Mouse (Mus musculus) neural tube, embryonic 13.5 days (tissue): ENCODE measurements around the gene Egfl7. TPM values are rescaled to one million over a fixed set of nuclear protein-coding genes. Genes with fewer than 3 reads are reported as not detected.

Experiments
- ATAC-seq: fragments of 200-750 bp; cut with Nextera tagmentation; 2 replicates; pipeline ENCODE4 v1.8.0; 2017; ENCODE audit warnings: low read depth, mild to moderate bottlenecking, moderate TSS enrichment, moderate library complexity
- H3K27ac ChIP-seq: fragments of 300-500 bp; sonication (generic); replicated peaks from 2 replicates; pipeline ENCODE4 v1.5.1; 2015; ENCODE audit warnings: moderate library complexity, mild to moderate bottlenecking, inconsistent platforms
- H3K27me3 ChIP-seq: fragments of 300-500 bp; sonication (generic); 2 replicates; pipeline ENCODE4 v1.6.1; 2015; ENCODE audit warnings: mild to moderate bottlenecking, inconsistent platforms
- H3K36me3 ChIP-seq: fragments of 300-500 bp; sonication (generic); 2 replicates; pipeline ENCODE4 v1.6.1; 2015; ENCODE audit warnings: mild to moderate bottlenecking, inconsistent platforms
- H3K4me1 ChIP-seq: fragments of 300-500 bp; sonication (generic); replicated peaks from 2 replicates; pipeline ENCODE4 v1.6.1; 2015; ENCODE audit warnings: inconsistent platforms
- H3K4me2 ChIP-seq: fragments of 300-500 bp; sonication (generic); 2 replicates; pipeline ENCODE4 v1.6.1; 2015; ENCODE audit warnings: inconsistent platforms, mild to moderate bottlenecking, moderate library complexity
- H3K4me3 ChIP-seq: fragments of 300-500 bp; sonication (generic); 2 replicates; pipeline ENCODE4 v1.5.1; 2015; ENCODE audit warnings: mild to moderate bottlenecking, inconsistent platforms
- H3K9ac ChIP-seq: fragments of 300-500 bp; sonication (generic); 2 replicates; pipeline ENCODE4 v1.6.1; 2015; ENCODE audit warnings: moderate library complexity, mild to moderate bottlenecking, inconsistent platforms
- H3K9me3 ChIP-seq: fragments of 300-500 bp; sonication (generic); 2 replicates; pipeline ENCODE4 v1.6.1; 2016; ENCODE audit warnings: inconsistent platforms
- WGBS: fragments of 180-500 bp; shearing (Covaris S2); methylation state at CpG from one replicate; pipeline ENCODE4 v1.1.7; 2015; 5-methylcytosine and 5-hydroxymethylcytosine counted together
- polyA plus RNA-seq: library from polyadenylated mRNA; unstranded; fragments of >200 nt; fragmentation: Nextera tagmentation; extraction: Ambion mirVana; gene quantifications from 2 replicates; pipeline ENCODE4 v1.2.1, GENCODE M21; 2015

Gene Egfl7
- 78.3 and 82.0 TPM in 2 replicates for polyA plus RNA-seq

GRCm38 (mm10) chr2:26579714-26580113, at the start of gene Egfl7:
Gene Egfl7, plus strand, starts transcription at chr2:26580014.
- 100% methylated on average over 1 of the region's 1 CpGs for WGBS
- no peaks in the 10 kb centered on the region for H3K36me3 ChIP-seq
- no peak within 1 kb of the TSS for H3K4me2 ChIP-seq
- H3K27ac ChIP-seq: peak within 1 kb of the TSS; percentile 59
- H3K27me3 ChIP-seq: no peaks in the 10 kb centered on the region
- ATAC-seq: no peak
- no peak within 1 kb of the TSS for H3K4me3 ChIP-seq
- H3K9ac ChIP-seq: no peak within 1 kb of the TSS
- H3K9me3 ChIP-seq: no peaks in the 10 kb centered on the region
- peaks cover 16% of the 10 kb centered on the region for H3K4me1 ChIP-seq

- H3K4me2 ChIP-seq: no peak overlapping the region
- WGBS: 60% methylated on average over 6 of the region's 6 CpGs
- H3K27me3 ChIP-seq: no peaks in the 10 kb centered on the region
- ATAC-seq: no peak
- H3K9me3 ChIP-seq: no peaks in the 10 kb centered on the region
- peaks cover 62% of the 10 kb centered on the region for H3K4me1 ChIP-seq
- H3K27ac ChIP-seq: no peak overlapping the region
- no peak overlapping the region for H3K4me3 ChIP-seq
- H3K9ac ChIP-seq: no peak overlapping the region
- H3K36me3 ChIP-seq: no peaks in the 10 kb centered on the region
These were observed 48.0 kb upstream of the Egfl7 start for GRCm38 (mm10) chr2:26531829-26532228.

- no peak overlapping the region for H3K4me3 ChIP-seq
- peak overlapping the region; percentile 9; the same call in 1 of the 2 replicates for H3K9ac ChIP-seq
- peaks cover 57% of the 10 kb centered on the region for H3K4me1 ChIP-seq
- no peaks in the 10 kb centered on the region for H3K27me3 ChIP-seq
- no peaks in the 10 kb centered on the region for H3K9me3 ChIP-seq
- no peak overlapping the region for H3K4me2 ChIP-seq
- peak overlapping the region; percentile 80 for H3K27ac ChIP-seq
- WGBS: 10% methylated on average over 5 of the region's 5 CpGs
- peak; percentile 33; the same call in 1 of the 2 replicates for ATAC-seq
- no peaks in the 10 kb centered on the region for H3K36me3 ChIP-seq
These were observed 46.6 kb upstream of the Egfl7 start for GRCm38 (mm10) chr2:26533249-26533648.

- Histone ChIP-seq H3K4me2 (no peak overlapping the region), H3K27ac (peak overlapping the region; percentile 80), H3K4me1 (peaks cover 61% of the 10 kb centered on the region), H3K9ac (no peak overlapping the region), H3K27me3 (no peaks in the 10 kb centered on the region), H3K36me3 (no peaks in the 10 kb centered on the region), H3K4me3 (no peak overlapping the region), H3K9me3 (no peaks in the 10 kb centered on the region)
- 46% methylated on average over 3 of the region's 3 CpGs for WGBS
- ATAC-seq: no peak
These were observed 45.7 kb upstream of the Egfl7 start for GRCm38 (mm10) chr2:26534161-26534560.

- Histone ChIP-seq H3K27ac (peak overlapping the region; percentile 85), H3K4me1 (peaks cover 56% of the 10 kb centered on the region), H3K27me3 (no peaks in the 10 kb centered on the region), H3K4me3 (no peak overlapping the region), H3K9me3 (no peaks in the 10 kb centered on the region), H3K9ac (no peak overlapping the region), H3K4me2 (no peak overlapping the region), H3K36me3 (no peaks in the 10 kb centered on the region)
- 62% methylated on average over 2 of the region's 2 CpGs for WGBS
- no peak for ATAC-seq
These were observed 45.2 kb upstream of the Egfl7 start for GRCm38 (mm10) chr2:26534616-26535015.

GRCm38 (mm10) chr2:26535517-26536045, 44.2 kb upstream of the Egfl7 start:
- peak overlapping the region; percentile 85 for H3K27ac ChIP-seq
- no peaks in the 10 kb centered on the region for H3K27me3 ChIP-seq
- H3K4me2 ChIP-seq: no peak overlapping the region
- 18% methylated on average over 4 of the region's 4 CpGs for WGBS
- no peaks in the 10 kb centered on the region for H3K9me3 ChIP-seq
- no peaks in the 10 kb centered on the region for H3K36me3 ChIP-seq
- H3K9ac ChIP-seq: no peak overlapping the region
- H3K4me3 ChIP-seq: no peak overlapping the region
- ATAC-seq: peak; percentile 68
- H3K4me1 ChIP-seq: peaks cover 61% of the 10 kb centered on the region

GRCm38 (mm10) chr2:26539516-26539915, 40.3 kb upstream of the Egfl7 start:
- ATAC-seq: no peak
- H3K27me3 ChIP-seq: no peaks in the 10 kb centered on the region
- no peak overlapping the region for H3K4me2 ChIP-seq
- H3K27ac ChIP-seq: no peak overlapping the region
- peaks cover 68% of the 10 kb centered on the region for H3K4me1 ChIP-seq
- no peaks in the 10 kb centered on the region for H3K36me3 ChIP-seq
- no peaks in the 10 kb centered on the region for H3K9me3 ChIP-seq
- WGBS: 49% methylated on average over 2 of the region's 2 CpGs
- H3K9ac ChIP-seq: no peak overlapping the region
- H3K4me3 ChIP-seq: no peak overlapping the region

GRCm38 (mm10) chr2:26540721-26541120, 39.1 kb upstream of the Egfl7 start:
- no peaks in the 10 kb centered on the region for H3K36me3 ChIP-seq
- H3K4me2 ChIP-seq: no peak overlapping the region
- no peak overlapping the region for H3K4me3 ChIP-seq
- H3K27me3 ChIP-seq: no peaks in the 10 kb centered on the region
- no peaks in the 10 kb centered on the region for H3K9me3 ChIP-seq
- H3K9ac ChIP-seq: peak overlapping the region; percentile 47; the same call in 1 of the 2 replicates
- no peak for ATAC-seq
- WGBS: 25% methylated on average over 7 of the region's 7 CpGs
- H3K4me1 ChIP-seq: peaks cover 60% of the 10 kb centered on the region
- H3K27ac ChIP-seq: peak overlapping the region; percentile 72

- no peak overlapping the region for H3K9ac ChIP-seq
- peak; percentile 45; the same call in 1 of the 2 replicates for ATAC-seq
These were observed 38.4 kb upstream of the Egfl7 start for GRCm38 (mm10) chr2:26541258-26541910.

GRCm38 (mm10) chr2:26543155-26543554, 36.7 kb upstream of the Egfl7 start:
- no peak overlapping the region for H3K9ac ChIP-seq
- H3K4me1 ChIP-seq: peaks cover 64% of the 10 kb centered on the region
- no peak overlapping the region for H3K27ac ChIP-seq
- ATAC-seq: no peak
- no peak overlapping the region for H3K4me3 ChIP-seq
- H3K9me3 ChIP-seq: no peaks in the 10 kb centered on the region
- 64% methylated on average over 4 of the region's 4 CpGs for WGBS
- H3K36me3 ChIP-seq: no peaks in the 10 kb centered on the region
- H3K4me2 ChIP-seq: no peak overlapping the region
- H3K27me3 ChIP-seq: no peaks in the 10 kb centered on the region

More at GRCm38 (mm10) chr2:26541258-26541910, 38.4 kb upstream of the Egfl7 start:
- H3K27ac ChIP-seq: peak overlapping the region; percentile 72
- no peaks in the 10 kb centered on the region for H3K9me3 ChIP-seq
- no peaks in the 10 kb centered on the region for H3K27me3 ChIP-seq
- no peaks in the 10 kb centered on the region for H3K36me3 ChIP-seq
- H3K4me1 ChIP-seq: peaks cover 53% of the 10 kb centered on the region
- no peak overlapping the region for H3K4me3 ChIP-seq
- 28% methylated on average over 9 of the region's 9 CpGs for WGBS
- H3K4me2 ChIP-seq: no peak overlapping the region

- no peak for ATAC-seq
- H3K9ac ChIP-seq: no peak overlapping the region
- no peak overlapping the region for H3K4me3 ChIP-seq
- no peaks in the 10 kb centered on the region for H3K36me3 ChIP-seq
- 90% methylated on average over 8 of the region's 8 CpGs for WGBS
- H3K27ac ChIP-seq: no peak overlapping the region
- H3K9me3 ChIP-seq: no peaks in the 10 kb centered on the region
- H3K4me1 ChIP-seq: peaks cover 63% of the 10 kb centered on the region
- no peaks in the 10 kb centered on the region for H3K27me3 ChIP-seq
- no peak overlapping the region for H3K4me2 ChIP-seq
These were observed 36.0 kb upstream of the Egfl7 start for GRCm38 (mm10) chr2:26543768-26544167.

GRCm38 (mm10) chr2:26544265-26544664, 35.5 kb upstream of the Egfl7 start:
- Histone ChIP-seq H3K4me3 (no peak overlapping the region), H3K4me1 (peaks cover 61% of the 10 kb centered on the region), H3K36me3 (no peaks in the 10 kb centered on the region), H3K27me3 (no peaks in the 10 kb centered on the region), H3K9ac (no peak overlapping the region), H3K27ac (no peak overlapping the region), H3K4me2 (no peak overlapping the region), H3K9me3 (no peaks in the 10 kb centered on the region)
- no peak for ATAC-seq
- WGBS: 77% methylated on average over 3 of the region's 3 CpGs
